Mouse (Mus musculus): ENCODE results near the gene Atxn7l3.

- TF ChIP-seq CHD2 (IDR thresholded peaks at IDR 0.05; ENCODE audit: low read depth, low read length) = no peak
- TF ChIP-seq ZC3H11A (IDR thresholded peaks at IDR 0.05; ENCODE audit: borderline replicate concordance, low read depth, low read length) = no peak
- no peak for TF ChIP-seq HCFC1 (IDR thresholded peaks at IDR 0.05; ENCODE audit: borderline replicate concordance, insufficient read depth, low read length)
- TF ChIP-seq MAFK (IDR thresholded peaks at IDR 0.05; ENCODE audit: insufficient read depth, low read depth, low read length) = no peak
- TF ChIP-seq ZNF384 (IDR thresholded peaks at IDR 0.05; ENCODE audit: low read depth, low read length) = 0 out of 2 replicates have a peak, but pooled peaks have one; percentile 43
These were observed 49.6 kb downstream of the Atxn7l3 start for GRCm38 (mm10) chr11:102246871-102247270.
